Mouse (Mus musculus) limb, embryonic 15.5 days (tissue): ENCODE results near the gene H2al1m. TPM values are rescaled to one million over a fixed set of nuclear protein-coding genes. Genes with fewer than 3 reads are reported as not detected.

Experiments
- polyA plus RNA-seq: library from polyadenylated mRNA; unstranded; fragments of >200 nt; fragmentation: Nextera tagmentation; extraction: Ambion mirVana; gene quantifications from 2 replicates; pipeline ENCODE4 v1.2.1, GENCODE M21; 2015

The H2al1m gene
- polyA plus RNA-seq, 1 experiment from 2014 or later, result not detected

Other genes with a start within 250 kb of the H2al1m start
- not detected in 2 replicates for gene Fthl17f, start 220.7 kb upstream of the H2al1m start, polyA plus RNA-seq
- gene 4930402K13Rik, start 179.2 kb upstream of the H2al1m start, polyA plus RNA-seq, result not detected in 2 replicates
- gene Lancl3, start 83.9 kb upstream of the H2al1m start, polyA plus RNA-seq, result 0.78 and 0.81 TPM in 2 replicates
- not detected in 2 replicates for gene Gm14862, start 26.9 kb upstream of the H2al1m start, polyA plus RNA-seq
- gene Xk, start 11.0 kb upstream of the H2al1m start, polyA plus RNA-seq, result 0.93 and 1.2 TPM in 2 replicates
- not detected in 2 replicates for gene H2al1k, start 66.9 kb downstream of the H2al1m start, polyA plus RNA-seq
- 2.9 and 3.5 TPM in 2 replicates for gene Cybb, start 204.0 kb downstream of the H2al1m start, polyA plus RNA-seq